In genomic region chr1:135531081-135531480, GRCm38 (mm10) we compare ENCODE assay signal across 9 mouse cellular contexts.
DNase-seq lines count a peak whose midpoint lies in the region; ATAC-seq and TF ChIP-seq lines count a peak whose summit lies in the region.
"Had no signal": no experiment of that assay in that cellular context is flagged by ENCODE, and none has a peak within 500 bp of the region (broad histone marks: within the 10 kb centered on the region; RNA-seq: fewer than 3 reads in every experiment).

No protein-coding gene starts in this region.

- H3K36me3 ChIP-seq in limb, embryonic 11.5 days (ENCODE audit: control insufficient read depth, insufficient read depth, low read length), result no peaks in the 10 kb centered on the region
- H3K36me3 ChIP-seq in limb, embryonic 10.5 days, result peaks cover 68% of the 10 kb centered on the region
- H3K36me3 ChIP-seq in heart, embryonic 12.5 days, result peaks cover 36% of the 10 kb centered on the region
- H3K36me3 ChIP-seq in myocyte (ENCODE audit: control insufficient read depth, insufficient read depth), result peaks cover 4% of the 10 kb centered on the region
- H3K36me3 ChIP-seq: liver, embryonic 15.5 days had no signal

- no peak overlapping the region for H3ac ChIP-seq in myocyte (ENCODE audit: control insufficient read depth, insufficient read length)

- no peak overlapping the region for H3K9ac ChIP-seq in limb, embryonic 11.5 days (ENCODE audit: low read length)
- 0 out of 2 replicates have a peak overlapping the region, but pooled peaks have one; percentile 2 for H3K9ac ChIP-seq in heart, embryonic 12.5 days
- H3K9ac ChIP-seq: liver, embryonic 15.5 days had no signal

- no peaks in the 10 kb centered on the region for H3K27me3 ChIP-seq in limb, embryonic 11.5 days (ENCODE audit: control insufficient read depth, insufficient read depth, low read length)
- H3K27me3 ChIP-seq in limb, embryonic 10.5 days (ENCODE audit: low read depth, poor library complexity, severe bottlenecking), result no peaks in the 10 kb centered on the region
- no peaks in the 10 kb centered on the region for H3K27me3 ChIP-seq in heart, embryonic 12.5 days (replicated peaks)
- no peaks in the 10 kb centered on the region for H3K27me3 ChIP-seq in myocyte (ENCODE audit: control insufficient read depth, insufficient read depth, insufficient read length)
- H3K27me3 ChIP-seq: liver, embryonic 15.5 days had no signal

- H3K27ac ChIP-seq in limb, embryonic 11.5 days (replicated peaks; ENCODE audit: low read depth, low read length), result 0 out of 2 replicates have a peak overlapping the region, but pooled peaks have one; percentile 18
- no peak overlapping the region for H3K27ac ChIP-seq in limb, embryonic 10.5 days
- peak overlapping the region; percentile 37; the same call in 1 of the 2 replicates for H3K27ac ChIP-seq in heart, embryonic 12.5 days (ENCODE audit: poor library complexity, severe bottlenecking)
- H3K27ac ChIP-seq: liver, embryonic 15.5 days had no signal

- no peak for ATAC-seq in limb, embryonic 11.5 days (ENCODE audit: insufficient number of reproducible peaks, low FRiP score, low TSS enrichment, low read depth)
- no peak; the same call in 1 of the 2 replicates for ATAC-seq in heart, embryonic 12.5 days (ENCODE audit: insufficient number of reproducible peaks, low FRiP score)

- H3K79me2 ChIP-seq in myocyte (ENCODE audit: control insufficient read depth, insufficient read depth), result peaks cover 14% of the 10 kb centered on the region

- no peaks in the 10 kb centered on the region for H3K9me3 ChIP-seq in limb, embryonic 11.5 days (ENCODE audit: control insufficient read depth, low read length)
- no peaks in the 10 kb centered on the region for H3K9me3 ChIP-seq in limb, embryonic 10.5 days (replicated peaks)
- H3K9me3 ChIP-seq in heart, embryonic 12.5 days (replicated peaks), result no peaks in the 10 kb centered on the region
- H3K9me3 ChIP-seq: liver, embryonic 15.5 days had no signal

- TF ChIP-seq POLR2A in myocyte (IDR thresholded peaks at IDR 0.05; ENCODE audit: insufficient read length, low read depth), result no peak

- H3K4me3 ChIP-seq in limb, embryonic 11.5 days (ENCODE audit: low read depth, low read length), result no peak overlapping the region
- no peak overlapping the region for H3K4me3 ChIP-seq in limb, embryonic 10.5 days
- H3K4me3 ChIP-seq in heart, embryonic 12.5 days, result no peak overlapping the region
- H3K4me3 ChIP-seq in myocyte, result no peak overlapping the region
- H3K4me3 ChIP-seq: liver, embryonic 15.5 days had no signal

- H3K4me1 ChIP-seq in limb, embryonic 11.5 days (ENCODE audit: control insufficient read depth, insufficient read depth, low read length), result no peaks in the 10 kb centered on the region
- peaks cover 5% of the 10 kb centered on the region; the same call in 1 of the 2 replicates for H3K4me1 ChIP-seq in limb, embryonic 10.5 days
- peaks cover 32% of the 10 kb centered on the region for H3K4me1 ChIP-seq in heart, embryonic 12.5 days (replicated peaks)
- H3K4me1 ChIP-seq: liver, embryonic 15.5 days had no signal

- no peak overlapping the region for H3K4me2 ChIP-seq in limb, embryonic 11.5 days (ENCODE audit: low read depth, severe bottlenecking)
- no peak overlapping the region for H3K4me2 ChIP-seq in heart, embryonic 12.5 days
- H3K4me2 ChIP-seq in myocyte (ENCODE audit: low read depth), result no peak overlapping the region
- H3K4me2 ChIP-seq: liver, embryonic 15.5 days had no signal

- DNase-seq in limb, embryonic 11.5 days (ENCODE audit: low spot score), result no peak
- no peak for DNase-seq in limb, embryonic 10.5 days (ENCODE audit: low spot score)
- DNase-seq in gastrocnemius, adult 8-10 months (ENCODE audit: low spot score in 2 of 2), result peak; percentile 74 to 83
- no peak for DNase-seq in adrenal gland, adult 2 months
- DNase-seq in cerebellum, adult 9-10 months, result no peak
- DNase-seq: embryo, embryonic 11 days had no signal

- 51% methylated on average over 10 of the region's 10 CpGs for WGBS in limb, embryonic 11.5 days
- 55% methylated on average over 10 of the region's 10 CpGs for WGBS in limb, embryonic 10.5 days
- 49% methylated on average over 10 of the region's 10 CpGs for WGBS in heart, embryonic 12.5 days

TF ChIP-seq in myocyte, 11 proteins besides CTCF, POLR2A, EP300 and RAD21:
- TF ChIP-seq TCF12 (IDR thresholded peaks at IDR 0.05; ENCODE audit: insufficient read depth, poor library complexity, severe bottlenecking) (peak; percentile 1), MYOD1 (IDR thresholded peaks at IDR 0.05; ENCODE audit: control insufficient read depth in 1 of 3, insufficient read length in 2 of 3, low read depth in 2 of 3) (peak; percentile 20 to 82 (median 73)), POLR2AphosphoS2 (IDR thresholded peaks at IDR 0.05; ENCODE audit: insufficient read length, low read depth) (no peak), MYOG (IDR thresholded peaks at IDR 0.05; ENCODE audit: control insufficient read depth in 1 of 3, insufficient read depth in 1 of 3, insufficient read length in 2 of 3, low read depth in 2 of 3) (peak; percentile 79 to 95 (median 85))

Comparison
In these comparisons a context has a peak if more than half of its experiments do, and no peak if none do; other contexts are left out.
1. DNase-seq: peak in gastrocnemius, adult 8-10 months (2 of 2); none in limb, embryonic 11.5 days (single experiment), limb, embryonic 10.5 days (single experiment), adrenal gland, adult 2 months (single experiment) and cerebellum, adult 9-10 months (single experiment).